Mouse (Mus musculus) retina, postnatal 1 day (tissue): Measurements from ENCODE around the gene Hdac4.
A peak's percentile ranks its signal among the peaks of the same experiment; 100 is the strongest.

Experiments used
- DNase-seq: peaks from one replicate; pipeline ENCODE4 v3.0.0-alpha.2; 2012

Hdac4 gene

GRCm38 (mm10) chr1:92195360-92196149 lies at the start of gene Hdac4:
Gene Hdac4 (minus strand): TSS chr1:92195699.
- DNase-seq, result peak; percentile 24

GRCm38 (mm10) chr1:92243549-92243948 lies 48.0 kb upstream of the Hdac4 start:
- no peak for DNase-seq

GRCm38 (mm10) chr1:92240072-92240471 lies 44.6 kb upstream of the Hdac4 start:
- DNase-seq, result no peak

- no peak for DNase-seq
These were observed 40.1 kb upstream of the Hdac4 start for GRCm38 (mm10) chr1:92235600-92235999.

- DNase-seq, result no peak
These were observed 29.8 kb upstream of the Hdac4 start for GRCm38 (mm10) chr1:92225297-92225696.

- DNase-seq, result peak; percentile 90
These were observed 28.7 kb upstream of the Hdac4 start for GRCm38 (mm10) chr1:92223956-92224891.

- no peak for DNase-seq
These were observed 21.2 kb upstream of the Hdac4 start for GRCm38 (mm10) chr1:92216710-92217109.

- peak; percentile 70 for DNase-seq
These were observed 20.6 kb upstream of the Hdac4 start for GRCm38 (mm10) chr1:92215996-92216630.

- peak; percentile 43 for DNase-seq
These were observed 19.7 kb upstream of the Hdac4 start for GRCm38 (mm10) chr1:92215131-92215638.

- peak; percentile 84 for DNase-seq
These were observed 16.7 kb upstream of the Hdac4 start for GRCm38 (mm10) chr1:92212003-92212750.

GRCm38 (mm10) chr1:92202639-92203352 lies 7.3 kb upstream of the Hdac4 start:
- DNase-seq, result no peak

GRCm38 (mm10) chr1:92190463-92190862 lies 5.0 kb downstream of the Hdac4 start:
- DNase-seq, result no peak

- no peak for DNase-seq
These were observed 8.4 kb downstream of the Hdac4 start for GRCm38 (mm10) chr1:92187137-92187536.

- DNase-seq, result no peak
These were observed 10.9 kb downstream of the Hdac4 start for GRCm38 (mm10) chr1:92184600-92184999.

GRCm38 (mm10) chr1:92183101-92183790 lies 12.3 kb downstream of the Hdac4 start:
- no peak for DNase-seq

- DNase-seq, result no peak
These were observed 13.5 kb downstream of the Hdac4 start for GRCm38 (mm10) chr1:92181970-92182369.

GRCm38 (mm10) chr1:92180141-92181137 lies 15.1 kb downstream of the Hdac4 start:
- peak; percentile 100 for DNase-seq

GRCm38 (mm10) chr1:92179489-92180006 lies 16.0 kb downstream of the Hdac4 start:
- DNase-seq, result no peak

GRCm38 (mm10) chr1:92179070-92179469 lies 16.4 kb downstream of the Hdac4 start:
- DNase-seq, result peak; percentile 17
